Mouse (Mus musculus): ENCODE results near the gene Atp6v1fnb.

DNA sequence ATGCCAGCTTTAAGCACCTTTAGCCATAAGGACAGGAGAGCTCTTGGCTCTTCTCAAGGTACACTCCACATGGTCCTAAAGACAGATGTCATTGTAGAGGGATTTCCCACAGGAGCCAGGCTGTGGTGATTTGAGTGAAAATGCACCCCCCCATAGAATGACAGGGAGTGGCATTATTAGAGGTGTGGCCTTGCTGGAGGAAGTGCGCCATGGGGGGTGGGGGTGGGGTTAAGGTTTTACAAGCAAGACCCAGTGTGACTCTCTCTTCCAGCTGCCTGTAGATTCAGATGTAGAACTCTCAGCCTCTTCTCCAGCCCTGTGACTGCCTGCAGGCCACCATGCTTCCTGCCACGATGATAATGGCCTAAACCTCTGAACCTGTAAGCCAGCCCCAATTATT is 14.7 kb downstream of the Atp6v1fnb start:
- TF ChIP-seq POLR2A (IDR thresholded peaks at IDR 0.05; ENCODE audit: borderline replicate concordance, extremely low read depth, insufficient read depth, insufficient read length, poor library complexity, severe bottlenecking) (no peak), CTCF (IDR thresholded peaks at IDR 0.05; ENCODE audit: borderline replicate concordance, extremely low read depth, insufficient read depth, insufficient read length) (no peak)
